Mouse (Mus musculus) limb, embryonic 11.5 days (tissue): ENCODE data around the gene Spata20. TPM values are rescaled to one million over a fixed set of nuclear protein-coding genes. Genes with fewer than 3 reads are reported as not detected.

ENCODE experiments used
- ATAC-seq: fragments of 200-750 bp; cut with Nextera tagmentation; 2 replicates; pipeline ENCODE4 v1.8.0; 2017; ENCODE audit warnings: low read depth; ENCODE audit not compliant: insufficient number of reproducible peaks, low FRiP score, low TSS enrichment
- DNase-seq: peaks from one replicate; pipeline ENCODE4 v3.0.0-alpha.2; 2015; ENCODE audit warnings: low spot score
- H3K27ac ChIP-seq: fragments of 300-500 bp; sonication (generic); replicated peaks from 2 replicates; pipeline ENCODE4 v1.5.1; 2014; ENCODE audit warnings: low read depth, mild to moderate bottlenecking, low read length
- H3K27me3 ChIP-seq: fragments of 300-500 bp; sonication (generic); 2 replicates; pipeline ENCODE4 v1.6.1; 2014; ENCODE audit warnings: mild to moderate bottlenecking, low read length, mixed read lengths; ENCODE audit not compliant: control insufficient read depth, insufficient read depth
- H3K36me3 ChIP-seq: fragments of 300-500 bp; sonication (generic); 2 replicates; pipeline ENCODE4 v1.6.1; 2014; ENCODE audit warnings: mild to moderate bottlenecking, low read length, moderate library complexity, mixed read lengths; ENCODE audit not compliant: control insufficient read depth, insufficient read depth
- H3K4me1 ChIP-seq: fragments of 300-500 bp; sonication (generic); 2 replicates; pipeline ENCODE4 v1.6.1; 2014; ENCODE audit warnings: low read length, mixed read lengths; ENCODE audit not compliant: control insufficient read depth, insufficient read depth
- H3K4me2 ChIP-seq: fragments of 300-500 bp; sonication (generic); 2 replicates; pipeline ENCODE4 v1.6.1; 2014; ENCODE audit warnings: low read depth, mild to moderate bottlenecking, moderate library complexity; ENCODE audit not compliant: severe bottlenecking
- H3K4me3 ChIP-seq: fragments of 300-500 bp; sonication (generic); 2 replicates; pipeline ENCODE4 v1.5.1; 2014; ENCODE audit warnings: low read depth, low read length
- H3K9ac ChIP-seq: fragments of 300-500 bp; sonication (generic); 2 replicates; pipeline ENCODE4 v1.6.1; 2014; ENCODE audit warnings: mild to moderate bottlenecking, low read length
- H3K9me3 ChIP-seq: fragments of 300-500 bp; sonication (generic); 2 replicates; pipeline ENCODE4 v1.6.1; 2016; ENCODE audit warnings: low read length; ENCODE audit not compliant: control insufficient read depth
- WGBS: fragments of 180-500 bp; shearing (Covaris S2); extraction: QIAGEN DNeasy Blood & Tissue Kit; methylation state at CpG from one replicate; pipeline ENCODE4 v1.1.7; 2014; 5-methylcytosine and 5-hydroxymethylcytosine counted together
- polyA plus RNA-seq: library from polyadenylated mRNA; unstranded; fragments of >200 nt; fragmentation: Nextera tagmentation; extraction: Ambion mirVana; gene quantifications from 2 replicates; pipeline ENCODE4 v1.2.1, GENCODE M21; 2014

Spata20 gene
- polyA plus RNA-seq, 1 experiment from 2014 or later, result not detected

DNA sequence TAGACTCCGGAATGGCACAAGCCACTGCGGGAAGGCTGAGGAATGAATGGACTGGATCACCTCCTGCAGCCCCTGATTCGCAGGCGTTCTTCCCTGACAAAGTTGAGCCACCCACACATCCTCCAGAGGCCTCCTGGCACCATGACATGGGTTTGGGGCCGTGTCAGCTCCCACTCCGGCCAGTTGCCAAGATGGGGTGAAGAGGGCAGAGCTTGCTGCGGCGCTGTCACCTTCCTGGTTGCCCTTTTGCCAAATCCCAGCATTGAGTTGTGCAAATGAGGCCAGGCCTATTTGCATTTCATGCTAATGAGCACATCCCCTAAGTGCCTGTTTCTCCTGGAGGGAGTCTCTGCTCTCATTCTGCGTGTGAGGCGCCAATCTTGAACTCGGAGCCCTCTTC, 10.3 kb downstream of the Spata20 start:
- WGBS, result 24% methylated on average over 11 of the region's 11 CpGs
- Histone ChIP-seq H3K9me3 (no peaks in the 10 kb centered on the region), H3K9ac (no peak overlapping the region), H3K4me2 (no peak overlapping the region), H3K4me3 (no peak overlapping the region), H3K27ac (no peak overlapping the region), H3K27me3 (peaks cover 3% of the 10 kb centered on the region; the same call in 1 of the 2 replicates), H3K4me1 (peaks cover 14% of the 10 kb centered on the region), H3K36me3 (no peaks in the 10 kb centered on the region)
- ATAC-seq (no peak), DNase-seq (no peak)

DNA sequence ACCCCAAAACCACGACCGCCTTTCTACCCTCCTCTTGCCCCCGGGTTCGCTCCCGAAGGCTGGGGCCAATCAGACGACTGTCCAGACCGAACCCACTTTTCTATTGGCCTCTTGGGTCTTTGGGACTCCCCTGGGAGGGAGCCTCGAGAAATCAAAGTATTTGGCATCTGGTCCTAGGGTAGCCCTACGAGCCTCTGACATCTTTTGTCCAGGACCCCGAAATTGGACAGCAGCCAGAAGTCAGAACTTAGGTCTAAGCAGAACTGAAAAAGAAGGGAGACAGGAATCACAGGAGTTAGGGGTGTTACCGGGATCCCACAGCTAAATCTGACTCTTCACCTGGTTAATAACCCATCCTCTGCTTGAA, 11.5 kb downstream of the Spata20 start:
- H3K9ac ChIP-seq, result no peak overlapping the region
- H3K4me3 ChIP-seq, result peak overlapping the region; percentile 99
- no peaks in the 10 kb centered on the region for H3K36me3 ChIP-seq
- 2% methylated on average over 11 of the region's 11 CpGs for WGBS
- peaks cover 25% of the 10 kb centered on the region for H3K4me1 ChIP-seq
- H3K9me3 ChIP-seq, result no peaks in the 10 kb centered on the region
- peak overlapping the region; percentile 93; the same call in 1 of the 2 replicates for H3K27ac ChIP-seq
- peaks cover 3% of the 10 kb centered on the region; the same call in 1 of the 2 replicates for H3K27me3 ChIP-seq
- H3K4me2 ChIP-seq, result peak overlapping the region; percentile 95
- ATAC-seq (no peak), DNase-seq (no peak)

DNA sequence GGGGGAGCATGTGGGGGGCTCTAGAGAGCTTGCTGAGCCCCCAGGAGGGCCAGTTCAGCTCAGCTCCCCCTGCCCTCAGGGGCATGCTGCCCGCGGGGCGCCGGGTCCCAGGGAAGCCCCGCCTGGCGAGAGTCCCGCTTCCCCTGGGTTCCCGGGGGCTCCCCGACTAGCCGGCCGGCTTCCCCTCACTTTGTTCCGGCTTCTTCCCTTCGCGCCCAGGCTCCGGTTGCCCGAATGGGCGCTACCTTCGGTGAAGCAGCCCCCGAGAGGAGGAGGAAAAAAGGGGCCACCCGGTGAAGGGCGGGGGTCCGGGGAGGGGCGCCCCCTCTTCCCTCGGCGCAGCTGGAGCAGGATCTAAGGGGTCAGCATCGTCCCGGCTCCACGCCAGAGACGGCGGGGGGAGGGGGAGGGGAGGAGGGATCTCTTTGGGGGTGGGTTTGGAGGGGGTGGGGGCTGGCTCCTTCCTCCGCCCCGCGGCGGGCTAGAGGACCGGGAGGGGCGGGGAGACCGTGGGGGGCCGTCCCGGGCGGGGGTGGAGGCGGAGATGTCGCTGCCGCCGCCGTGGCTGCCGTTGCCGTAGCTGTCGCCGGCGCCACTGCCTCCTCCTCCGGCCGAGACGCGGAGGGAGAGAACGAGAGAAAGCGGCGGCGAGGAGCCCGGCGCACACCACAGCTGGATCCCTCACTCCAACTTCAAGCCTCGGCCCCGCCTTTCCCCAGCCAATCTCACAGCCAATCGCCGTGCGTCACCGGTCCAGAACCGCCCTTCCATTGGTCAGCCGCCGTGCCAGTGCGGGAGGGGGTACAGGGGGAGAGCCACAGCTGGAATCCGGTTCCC, 12.1 kb downstream of the Spata20 start, which contains the start of gene Cacna1g:
TSS of gene Cacna1g (minus strand) at position 492 of the 837 bp plus-strand sequence.
- ATAC-seq, result peak; percentile 88
- WGBS, result under 1% methylated on average over 52 of the region's 71 CpGs
- Histone ChIP-seq H3K36me3 (no peaks in the 10 kb centered on the region), H3K9ac (peak within 1 kb of the TSS; percentile 96), H3K27ac (peak within 1 kb of the TSS; percentile 93), H3K9me3 (no peaks in the 10 kb centered on the region), H3K4me2 (peak within 1 kb of the TSS; percentile 95), H3K27me3 (peaks cover 3% of the 10 kb centered on the region; the same call in 1 of the 2 replicates), H3K4me1 (peaks cover 31% of the 10 kb centered on the region), H3K4me3 (peak within 1 kb of the TSS; percentile 99)
- DNase-seq, result peak; percentile 94

DNA sequence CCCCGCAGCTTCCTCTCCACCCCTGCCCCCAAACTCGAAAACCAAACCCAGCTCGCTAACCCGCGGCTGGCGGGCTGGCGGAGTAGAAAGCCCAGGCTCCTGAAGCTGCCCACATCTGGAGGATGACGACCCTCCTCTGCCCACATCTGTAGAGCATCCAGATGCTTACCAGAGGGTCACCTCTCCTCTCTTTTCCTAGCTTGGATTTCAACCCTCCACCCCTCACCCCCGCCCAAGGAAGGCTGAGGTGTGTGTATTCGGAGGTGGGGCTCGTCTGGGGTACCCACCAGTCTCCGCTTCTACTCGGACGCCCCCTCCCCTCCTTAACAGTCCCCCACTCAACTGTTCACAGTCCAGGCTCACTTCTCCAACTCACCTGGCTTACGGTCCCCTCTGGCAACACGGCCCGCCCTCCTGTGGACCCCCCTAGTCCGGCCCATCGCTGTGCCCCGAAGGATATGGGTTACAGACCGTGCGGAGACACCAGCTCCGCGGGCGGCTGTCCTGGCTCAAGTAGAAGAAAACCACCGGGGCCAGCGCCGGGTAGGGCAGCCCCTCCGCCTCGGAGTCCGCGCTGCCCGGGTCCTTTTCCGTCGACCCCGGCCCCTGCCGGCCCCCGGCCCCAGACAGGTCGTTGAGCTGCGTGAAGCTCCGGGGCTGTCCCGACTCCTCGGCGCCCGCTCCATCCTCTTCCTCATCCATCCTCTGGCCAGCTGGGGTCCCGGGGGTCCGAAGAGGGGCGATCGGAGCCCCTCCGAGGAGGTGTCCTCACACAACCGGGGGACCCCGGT, 12.9 kb downstream of the Spata20 start:
- peak overlapping the region; percentile 96 for H3K9ac ChIP-seq
- no peaks in the 10 kb centered on the region for H3K36me3 ChIP-seq
- peak overlapping the region; percentile 93 for H3K27ac ChIP-seq
- peak overlapping the region; percentile 95 for H3K4me2 ChIP-seq
- H3K9me3 ChIP-seq, result no peaks in the 10 kb centered on the region
- DNase-seq (peak; percentile 68), ATAC-seq (no peak)
- H3K27me3 ChIP-seq, result peaks cover 3% of the 10 kb centered on the region; the same call in 1 of the 2 replicates
- peaks cover 39% of the 10 kb centered on the region for H3K4me1 ChIP-seq
- H3K4me3 ChIP-seq, result peak overlapping the region; percentile 99
- under 1% methylated on average over 52 of the region's 52 CpGs for WGBS

DNA sequence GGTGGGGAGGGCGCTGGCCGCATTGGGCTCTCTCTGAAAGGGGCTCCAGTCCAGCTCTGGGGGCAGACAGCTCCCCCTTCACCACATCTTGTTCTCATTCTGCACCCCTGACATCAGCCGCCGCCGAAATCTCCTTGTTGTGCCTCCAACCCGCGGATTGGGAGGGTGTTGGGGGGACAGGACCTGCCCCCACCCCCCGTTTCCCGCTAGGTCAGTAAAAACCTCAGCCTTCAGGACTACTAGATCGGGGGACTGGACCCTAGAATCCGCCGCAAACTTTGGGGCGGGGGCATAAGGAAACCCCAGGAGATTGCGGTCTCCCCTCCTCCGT, 13.4 kb downstream of the Spata20 start:
- peak; percentile 71 for DNase-seq
- H3K9me3 ChIP-seq, result no peaks in the 10 kb centered on the region
- peak overlapping the region; percentile 93 for H3K27ac ChIP-seq
- peaks cover 44% of the 10 kb centered on the region for H3K4me1 ChIP-seq
- H3K9ac ChIP-seq, result peak overlapping the region; percentile 96
- WGBS, result 2% methylated on average over 15 of the region's 15 CpGs
- no peaks in the 10 kb centered on the region for H3K36me3 ChIP-seq
- no peak for ATAC-seq
- H3K4me3 ChIP-seq, result peak overlapping the region; percentile 99
- H3K27me3 ChIP-seq, result peaks cover 3% of the 10 kb centered on the region; the same call in 1 of the 2 replicates
- peak overlapping the region; percentile 95 for H3K4me2 ChIP-seq

DNA sequence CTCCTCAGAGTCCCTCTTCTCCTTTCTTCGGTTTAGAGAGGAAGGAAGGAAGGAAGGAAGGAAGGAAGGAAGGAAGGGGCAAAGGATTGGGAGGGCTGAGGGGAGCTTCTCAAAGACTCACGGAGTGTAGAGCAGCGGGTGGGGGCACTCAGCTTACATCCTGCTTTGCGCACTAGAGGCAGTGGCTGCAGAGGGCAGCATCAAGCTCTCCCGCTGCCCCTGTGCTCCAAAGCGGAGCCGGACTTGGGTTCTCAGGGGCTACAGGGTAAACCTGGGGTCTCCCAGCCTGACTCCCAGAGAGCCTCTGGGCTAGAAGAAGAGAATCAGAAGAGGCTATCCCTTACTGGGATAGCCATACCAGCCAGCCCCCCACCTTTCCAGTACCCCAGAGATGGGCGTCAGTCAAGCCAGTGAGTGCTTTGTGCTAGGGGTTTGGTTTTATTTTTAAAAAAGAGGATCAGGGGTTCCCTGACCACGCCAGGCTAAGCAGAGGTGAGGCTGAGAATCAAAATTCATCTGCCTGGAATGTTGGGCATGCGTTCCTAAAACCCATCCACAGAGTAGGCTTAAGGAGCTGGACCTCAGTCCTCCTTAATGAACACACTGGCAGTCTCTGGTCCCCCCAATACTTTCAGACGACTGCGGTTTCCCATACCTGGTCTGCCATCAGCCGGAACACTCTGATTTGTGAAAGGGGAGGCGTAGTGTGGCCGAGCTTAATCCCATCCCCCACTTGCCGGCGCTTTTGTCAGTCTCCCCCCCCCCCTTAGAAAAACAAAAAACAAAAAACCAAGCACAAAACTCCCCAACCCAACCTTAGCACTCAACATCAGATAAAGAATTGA, 14.0 kb downstream of the Spata20 start:
- 3% methylated on average over 17 of the region's 17 CpGs for WGBS
- peak overlapping the region; percentile 93 for H3K27ac ChIP-seq
- peaks cover 47% of the 10 kb centered on the region for H3K4me1 ChIP-seq
- H3K27me3 ChIP-seq, result peaks cover 3% of the 10 kb centered on the region; the same call in 1 of the 2 replicates
- peak overlapping the region; percentile 95 for H3K4me2 ChIP-seq
- ATAC-seq (no peak), DNase-seq (peak; percentile 50)
- peak overlapping the region; percentile 96 for H3K9ac ChIP-seq
- no peaks in the 10 kb centered on the region for H3K36me3 ChIP-seq
- peak overlapping the region; percentile 99 for H3K4me3 ChIP-seq
- H3K9me3 ChIP-seq, result no peaks in the 10 kb centered on the region

DNA sequence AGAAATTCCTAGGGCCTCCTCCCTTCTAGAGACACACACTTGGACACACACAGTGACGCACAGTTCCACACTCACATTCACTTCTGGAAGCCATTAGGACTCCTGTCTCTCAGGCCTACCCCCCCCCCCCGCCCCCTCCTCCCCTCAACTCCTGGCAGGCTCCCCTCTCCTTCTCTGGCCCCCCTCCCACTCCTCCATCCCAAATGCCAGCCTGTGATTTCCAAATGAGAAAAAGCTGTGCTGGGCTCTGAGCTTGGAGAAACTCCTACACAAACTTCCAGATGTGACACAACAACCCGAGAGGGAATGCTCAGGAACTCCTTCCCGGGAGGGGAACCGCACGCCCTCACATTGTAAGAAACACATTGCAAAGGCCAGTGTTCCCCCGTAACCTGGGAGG, 15.6 kb downstream of the Spata20 start:
- Histone ChIP-seq H3K27ac (peak overlapping the region; percentile 93), H3K4me3 (0 out of 2 replicates have a peak overlapping the region, but pooled peaks have one; percentile 99), H3K27me3 (peaks cover 3% of the 10 kb centered on the region; the same call in 1 of the 2 replicates), H3K4me1 (peaks cover 51% of the 10 kb centered on the region), H3K9me3 (no peaks in the 10 kb centered on the region), H3K36me3 (no peaks in the 10 kb centered on the region), H3K4me2 (peak overlapping the region; percentile 95), H3K9ac (no peak overlapping the region; the same call in 1 of the 2 replicates)
- DNase-seq, result peak; percentile 79
- WGBS, result 9% methylated on average over 6 of the region's 7 CpGs
- 0 out of 2 replicates have a peak, but pooled peaks have one; percentile 9 for ATAC-seq
